Mouse (Mus musculus) gastrocnemius, adult 18-20 months (tissue): ENCODE measurements around the gene Tpst1. TPM values are rescaled to one million over a fixed set of nuclear protein-coding genes. Genes with fewer than 3 reads are reported as not detected.

ENCODE experiments used
- DNase-seq: peaks from one replicate; pipeline ENCODE4 v3.0.0; 2021; ENCODE audit warnings: low spot score
- total RNA-seq, 2 experiments: library from RNA; stranded (reverse); gene quantifications; 2 replicates each; pipeline ENCODE4 v1.2.3; 2021

Tpst1 gene
- total RNA-seq, 2 experiments from 2014 or later: 3.3 to 4.1 TPM

DNA sequence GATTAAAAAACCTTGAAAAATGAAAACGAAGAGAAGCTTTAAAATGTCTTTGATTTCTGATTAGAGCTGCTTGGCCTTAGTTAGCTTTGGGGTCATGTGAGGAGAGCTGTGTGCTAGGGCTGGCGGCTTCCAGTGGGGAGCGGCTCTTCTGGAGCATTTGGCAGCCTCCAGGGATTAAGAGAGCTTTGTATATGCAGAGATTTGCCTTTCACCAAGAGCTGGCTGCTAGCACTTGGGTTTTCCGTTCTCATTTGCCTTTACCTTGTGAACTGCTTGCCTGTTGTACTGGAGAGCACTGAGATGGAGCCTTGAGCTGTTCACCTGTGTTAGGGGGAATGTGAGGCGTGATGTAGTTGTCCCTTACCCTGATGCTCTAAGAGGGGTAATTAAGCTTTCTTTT, 20.6 kb upstream of the Tpst1 start:
- DNase-seq: no peak

DNA sequence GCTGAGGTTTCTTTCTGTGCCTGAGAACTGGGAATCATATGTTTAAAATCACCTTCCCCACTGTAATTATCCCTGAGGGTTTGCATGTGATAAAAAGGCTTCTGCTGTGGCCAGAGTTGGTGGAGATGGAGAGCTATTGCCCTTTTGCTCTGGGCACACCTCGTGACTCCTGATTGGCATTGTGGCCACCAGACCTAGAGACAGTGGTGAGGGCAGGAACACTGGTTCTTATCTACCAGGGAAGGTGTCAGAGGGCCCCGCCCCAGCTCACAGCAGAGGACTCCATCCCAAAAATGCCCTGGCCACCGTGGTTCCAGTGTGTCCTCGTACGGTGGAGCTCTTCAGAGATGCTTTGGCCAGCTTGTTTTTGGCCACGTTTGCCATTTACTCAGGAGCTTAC, 20.2 kb upstream of the Tpst1 start:
- DNase-seq: no peak

DNA sequence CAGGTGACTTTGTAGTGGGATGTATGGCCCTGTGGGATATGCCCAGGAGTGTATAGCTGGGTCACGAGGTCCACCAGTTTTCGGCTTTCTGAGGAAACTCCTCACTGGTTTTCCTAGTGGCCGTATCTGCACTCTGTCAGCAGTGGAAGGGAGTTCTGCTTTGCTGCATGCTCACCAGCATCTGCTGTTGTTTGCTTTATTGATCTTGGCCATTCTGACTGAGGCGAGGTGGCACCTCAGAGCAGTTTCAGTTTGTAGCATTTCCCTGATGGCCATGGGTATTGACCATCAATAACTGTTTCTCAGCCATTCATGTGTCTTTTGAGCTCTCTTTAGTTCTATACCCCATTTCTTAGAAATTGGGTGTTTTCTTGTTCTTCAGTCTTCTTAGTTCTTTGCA, 17.4 kb upstream of the Tpst1 start:
- DNase-seq: no peak

DNA sequence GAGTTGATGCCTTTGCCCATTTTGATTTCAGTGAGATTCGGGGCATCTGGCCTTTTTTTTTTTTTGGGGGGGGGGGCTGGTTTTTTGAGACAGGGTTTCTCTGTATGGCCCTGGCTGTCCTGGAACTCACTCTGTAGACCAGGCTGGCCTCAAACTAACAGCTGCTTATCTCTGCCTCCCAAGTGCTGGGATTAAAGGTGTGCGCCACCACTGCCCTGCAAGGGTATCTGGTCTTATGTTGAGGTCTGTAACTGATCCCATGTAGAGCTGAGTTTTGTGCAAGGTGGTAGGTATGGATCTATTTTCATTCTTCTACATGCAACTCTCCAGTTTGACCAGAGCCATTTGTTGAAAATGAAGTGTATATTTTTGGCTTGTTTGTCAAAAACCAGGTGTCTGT, 16.8 kb upstream of the Tpst1 start:
- no peak for DNase-seq

DNA sequence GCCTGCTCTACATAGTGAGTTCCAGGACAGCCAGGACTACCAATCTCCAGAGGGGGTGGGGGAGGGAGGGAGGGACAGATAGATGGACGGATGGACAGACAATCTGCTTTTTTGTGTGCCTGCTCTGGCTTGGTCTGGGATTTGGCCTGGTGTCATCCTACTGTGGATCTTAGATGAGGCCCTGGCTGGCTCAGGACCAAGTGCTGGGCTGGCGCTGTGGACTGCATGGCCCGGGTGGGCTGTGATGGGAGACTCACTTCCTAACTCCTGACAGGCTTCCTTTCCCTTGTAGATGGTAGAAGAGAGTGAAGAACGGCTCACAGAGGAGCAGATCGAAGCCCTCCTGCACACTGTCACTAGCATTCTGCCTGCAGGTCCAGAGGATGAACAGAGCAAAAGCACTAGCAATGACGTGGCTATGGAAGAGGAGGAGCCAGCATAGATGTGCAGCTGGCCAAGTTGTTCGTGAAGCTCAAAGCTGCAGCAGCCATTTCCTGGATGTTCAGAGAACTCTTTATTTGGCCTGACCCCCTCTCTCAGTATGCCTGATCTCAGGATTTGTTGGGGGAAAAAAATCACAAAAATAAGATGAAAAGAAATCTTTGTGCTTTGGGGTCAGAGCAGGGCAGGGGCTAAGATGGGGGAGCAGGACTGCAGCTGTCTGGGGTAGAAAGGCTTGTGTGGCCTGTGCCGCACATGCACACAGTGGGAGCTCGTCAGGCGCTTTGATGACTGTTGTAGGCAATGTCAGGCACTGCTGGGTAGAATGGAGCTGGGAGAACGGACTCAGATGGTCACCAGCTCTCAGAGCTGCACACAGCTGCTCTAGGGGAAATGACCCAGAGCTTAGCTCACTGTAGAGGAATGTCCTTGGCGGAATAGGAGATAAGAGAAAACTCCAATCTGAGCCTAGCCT, 13.5 kb upstream of the Tpst1 start:
- DNase-seq: no peak

DNA sequence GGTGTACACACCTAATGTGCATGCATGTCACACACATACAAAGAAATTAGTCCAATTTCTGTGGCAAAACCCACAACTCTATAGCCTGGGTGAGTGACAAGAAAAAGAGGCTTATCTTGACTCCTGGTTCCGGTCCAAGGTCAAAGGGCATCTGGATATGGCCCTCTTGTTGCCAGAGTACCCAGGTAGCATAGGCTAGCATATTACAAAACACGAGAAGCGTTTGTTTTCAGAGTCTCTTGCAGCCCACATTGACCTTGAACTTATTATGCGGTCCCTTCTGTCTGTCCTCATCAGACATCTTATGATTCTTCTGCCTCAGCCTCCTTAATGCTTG, 12.8 kb upstream of the Tpst1 start:
- DNase-seq: no peak

DNA sequence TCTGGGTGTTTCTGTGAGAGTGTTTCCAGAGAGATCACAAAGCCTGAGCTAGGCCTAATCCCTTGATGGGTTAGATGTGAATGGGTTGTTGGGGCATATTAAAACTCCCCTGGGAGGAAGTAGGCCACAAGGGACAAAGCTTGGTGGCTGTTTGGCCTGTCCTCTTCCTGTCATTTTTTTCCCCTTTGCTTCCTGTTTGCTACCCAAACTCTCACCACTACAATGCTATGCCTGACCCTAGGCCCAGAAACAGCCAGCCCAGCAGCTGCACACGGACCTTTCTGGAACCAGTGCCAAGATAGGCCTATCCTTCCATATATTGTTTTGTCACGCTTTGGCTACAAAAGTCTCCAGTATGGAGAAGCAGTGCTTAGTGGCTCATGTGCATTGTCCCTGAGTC, 11.0 kb upstream of the Tpst1 start:
- no peak for DNase-seq

DNA sequence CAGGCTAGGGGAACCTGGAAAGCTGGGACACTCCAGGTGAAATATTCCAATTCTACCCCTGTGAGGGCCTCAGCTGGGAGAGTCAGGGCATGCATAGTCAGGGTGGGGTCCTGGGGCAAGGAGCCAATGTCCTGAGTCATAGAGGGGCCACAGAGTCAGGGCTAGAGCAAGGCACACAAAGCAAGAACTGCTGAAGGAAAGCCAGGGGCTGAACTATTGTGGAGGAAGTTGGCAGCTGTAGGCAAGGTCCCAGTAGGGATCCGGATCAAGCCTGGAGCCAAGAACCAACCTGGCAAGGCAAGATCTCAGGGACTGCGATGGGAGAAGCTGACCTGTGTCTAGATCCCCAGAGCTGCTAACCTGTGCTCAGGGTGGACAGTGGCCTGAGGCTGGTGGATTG, 9.4 kb upstream of the Tpst1 start:
- DNase-seq: no peak

DNA sequence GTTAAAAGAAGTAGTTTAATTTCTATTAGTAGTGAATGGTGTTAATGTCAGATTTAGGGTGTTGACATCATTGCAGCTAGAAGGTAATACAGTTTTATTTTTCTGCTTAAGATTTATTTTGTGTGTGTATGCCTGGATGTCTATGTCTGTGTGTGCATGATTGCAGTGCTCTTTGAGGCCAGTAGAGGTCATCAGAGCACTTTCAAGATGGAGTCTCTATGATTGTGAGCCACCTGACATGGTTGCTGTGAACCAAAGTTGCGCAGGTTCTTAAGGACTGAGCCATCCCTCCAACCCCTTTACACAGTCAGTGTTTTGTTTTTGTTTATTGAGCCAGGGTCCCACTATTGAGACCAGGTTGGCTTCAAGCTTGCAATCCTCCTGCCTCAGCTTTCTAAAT, 7.5 kb upstream of the Tpst1 start:
- DNase-seq: no peak

DNA sequence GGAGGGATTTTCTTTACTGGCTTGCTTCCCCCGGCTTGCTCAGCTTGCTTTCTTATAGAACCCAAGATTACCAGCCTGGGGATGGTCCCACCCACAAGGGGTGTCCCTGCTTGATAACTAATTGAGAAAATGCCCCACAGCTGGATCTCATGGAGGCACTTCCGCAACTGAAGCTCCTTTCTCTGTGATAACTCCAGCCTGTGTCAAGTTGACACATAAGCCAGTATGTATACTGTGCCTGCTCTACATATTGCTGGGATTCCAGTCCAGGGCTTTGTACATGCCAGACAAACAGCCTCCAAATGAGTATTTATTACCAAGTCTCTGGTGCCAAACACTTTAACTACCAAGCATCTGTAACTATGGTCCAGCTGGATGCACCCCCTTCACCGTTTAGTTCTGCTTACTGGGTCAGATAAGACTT, 5.3 kb upstream of the Tpst1 start:
- DNase-seq: no peak

DNA sequence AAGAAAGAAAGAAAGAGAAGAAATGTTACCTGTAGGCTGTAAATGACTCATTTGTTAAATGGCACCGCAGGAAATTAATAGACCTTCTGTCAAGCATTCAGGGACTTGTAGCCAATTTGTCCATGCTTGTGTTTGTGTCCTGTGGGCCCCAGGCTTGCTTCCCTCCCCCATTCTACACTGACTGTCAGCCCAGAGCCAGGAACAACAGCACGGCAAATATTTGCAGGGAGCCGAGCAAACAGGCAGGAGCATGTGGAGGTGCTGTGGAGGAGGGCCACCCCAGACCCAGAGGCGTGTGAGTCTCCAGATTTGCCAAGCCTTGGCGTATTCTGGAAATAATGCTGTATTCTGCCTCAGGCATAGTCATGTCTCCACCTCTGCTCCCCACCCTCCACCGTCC, 1.4 kb downstream of the Tpst1 start:
- DNase-seq: no peak

DNA sequence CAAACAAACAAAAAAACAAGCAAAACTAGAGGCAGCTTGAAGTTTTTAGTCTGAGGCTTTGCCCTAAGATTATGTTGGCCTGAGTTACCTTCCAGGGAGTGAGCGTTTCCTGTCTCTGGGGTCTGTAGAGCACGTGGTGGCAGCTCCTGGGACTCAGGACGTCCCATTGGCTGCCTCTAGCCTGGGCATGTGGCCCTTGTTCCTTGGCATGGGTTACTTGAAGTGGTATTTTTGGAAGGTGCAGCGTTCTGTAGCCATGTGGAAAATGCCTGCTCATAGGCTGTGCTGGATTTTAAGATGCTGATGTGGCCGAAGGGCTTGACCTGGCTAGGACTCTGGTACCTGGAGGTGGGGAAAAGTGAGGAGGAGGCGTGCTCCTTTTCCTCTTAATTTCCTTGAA, 3.3 kb downstream of the Tpst1 start:
- DNase-seq: peak; percentile 58

DNA sequence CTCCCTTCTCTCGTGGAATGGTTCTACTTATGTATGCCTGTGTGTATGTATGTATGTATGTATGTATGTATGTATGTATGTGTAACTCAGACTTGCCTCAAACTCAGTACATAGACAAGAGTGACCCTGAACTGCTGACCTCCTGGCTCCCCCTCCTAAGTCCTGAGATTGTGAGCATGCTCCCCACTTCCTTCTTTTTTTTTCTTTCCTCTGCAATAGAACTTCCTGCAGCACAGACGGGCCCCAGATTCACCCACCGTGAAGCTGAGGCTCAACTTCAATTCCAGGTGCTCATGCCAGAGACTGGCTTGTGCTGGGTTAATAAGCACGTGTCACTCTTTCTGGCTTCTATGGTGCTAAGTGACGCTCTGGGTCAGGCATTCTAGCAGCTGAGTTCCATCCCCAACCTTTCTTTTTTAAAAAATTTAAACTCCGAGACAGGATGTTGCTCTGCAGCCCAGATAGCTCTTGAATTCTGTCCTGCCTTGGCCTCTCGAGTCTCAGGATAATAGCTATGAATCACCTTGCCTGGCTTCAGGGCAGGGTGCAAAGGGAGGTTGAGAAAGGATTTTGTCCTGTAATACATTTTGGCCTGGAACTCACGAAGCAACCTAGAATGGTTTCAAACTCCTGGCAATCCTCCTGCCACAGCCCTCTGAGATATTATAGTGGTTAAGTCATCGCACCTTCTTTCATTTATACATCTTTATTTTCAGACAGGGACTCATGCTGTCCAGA, 5.1 kb downstream of the Tpst1 start:
- no peak for DNase-seq

DNA sequence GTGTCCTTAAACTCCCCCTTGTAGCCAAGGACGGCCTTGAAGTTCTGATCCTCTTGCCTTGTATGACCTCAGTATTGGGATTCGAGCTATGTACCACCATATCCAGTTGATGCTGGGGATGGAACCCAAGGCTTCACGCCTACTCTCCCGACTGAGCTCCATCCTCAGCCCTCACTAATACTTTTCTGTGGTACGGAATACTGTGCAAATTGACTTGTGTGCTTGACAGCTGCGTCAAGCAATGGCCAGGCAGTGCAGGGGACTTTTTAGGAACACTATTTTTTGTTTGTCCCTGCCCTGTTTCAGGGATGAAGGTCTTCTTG, 5.7 kb downstream of the Tpst1 start:
- DNase-seq: no peak

DNA sequence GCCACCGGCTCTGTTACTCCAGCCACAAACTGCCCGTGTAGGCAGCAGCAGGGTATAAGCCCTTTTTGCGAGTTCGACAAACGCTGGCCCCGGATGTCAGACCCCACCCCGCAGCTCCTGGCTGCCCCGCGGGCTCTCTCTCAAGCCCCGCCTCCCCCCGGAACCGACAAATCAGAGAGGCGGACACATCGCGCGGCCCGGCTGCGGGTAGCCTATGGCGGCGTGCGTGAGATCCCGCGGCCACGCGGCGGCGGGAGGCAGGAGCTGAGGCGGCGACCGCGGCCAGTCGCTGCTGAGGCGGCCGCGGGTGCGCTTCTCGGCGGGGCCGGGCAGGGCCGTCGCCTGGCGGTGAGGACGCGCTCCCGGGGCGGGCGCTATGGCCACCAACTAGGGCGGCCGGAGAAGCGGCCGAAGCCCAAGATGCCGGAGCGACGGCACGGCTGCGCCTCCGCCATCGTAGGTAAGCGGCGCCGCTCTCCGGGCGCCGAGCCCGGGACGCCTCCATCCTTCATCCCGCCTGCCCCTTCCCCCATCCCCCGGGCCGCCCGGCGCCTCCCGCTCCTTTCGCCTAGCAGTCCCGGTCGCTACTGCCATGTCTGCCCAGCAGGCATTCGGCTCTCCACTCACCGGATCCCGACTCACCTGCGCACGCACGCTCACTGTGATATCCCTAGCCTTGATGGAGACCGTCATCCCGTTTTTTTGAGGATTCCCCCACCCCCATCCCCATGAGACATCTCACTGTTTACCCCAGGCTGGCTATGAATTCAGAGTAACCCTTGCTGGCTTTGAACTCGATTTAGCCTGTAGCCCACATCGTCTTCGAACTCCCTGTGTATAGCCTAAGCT, 6.3 kb downstream of the Tpst1 start:
- DNase-seq: peak; percentile 95

DNA sequence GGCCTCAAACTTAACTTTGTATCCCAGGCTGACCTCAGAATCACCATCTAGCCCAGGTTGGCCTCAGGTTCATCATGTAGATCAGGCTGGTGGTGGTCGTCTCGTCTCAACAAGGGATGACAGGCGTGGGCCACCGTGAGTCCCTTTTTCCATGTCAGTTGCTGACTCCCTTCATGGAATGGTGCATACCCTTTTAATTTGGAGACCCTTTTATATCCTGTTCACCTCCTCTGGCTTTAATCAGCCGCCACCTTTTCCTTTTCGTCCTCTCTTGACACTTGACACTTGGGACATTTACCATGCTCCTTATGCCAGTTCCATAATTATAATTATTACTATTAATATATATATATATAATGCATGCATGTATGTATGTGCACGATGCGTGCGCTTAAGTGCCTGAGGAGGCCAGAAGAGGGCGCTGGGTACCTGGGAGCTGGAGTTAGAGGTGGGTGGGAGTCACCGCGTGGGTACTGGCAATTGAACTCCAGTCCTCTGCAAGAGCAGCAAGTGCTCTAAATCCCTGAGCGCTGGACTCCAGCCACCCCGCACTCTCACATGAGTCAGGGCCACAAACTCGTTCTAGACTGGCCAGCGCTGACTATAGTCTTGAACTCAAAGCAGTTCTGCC, 7.0 kb downstream of the Tpst1 start:
- DNase-seq: no peak

DNA sequence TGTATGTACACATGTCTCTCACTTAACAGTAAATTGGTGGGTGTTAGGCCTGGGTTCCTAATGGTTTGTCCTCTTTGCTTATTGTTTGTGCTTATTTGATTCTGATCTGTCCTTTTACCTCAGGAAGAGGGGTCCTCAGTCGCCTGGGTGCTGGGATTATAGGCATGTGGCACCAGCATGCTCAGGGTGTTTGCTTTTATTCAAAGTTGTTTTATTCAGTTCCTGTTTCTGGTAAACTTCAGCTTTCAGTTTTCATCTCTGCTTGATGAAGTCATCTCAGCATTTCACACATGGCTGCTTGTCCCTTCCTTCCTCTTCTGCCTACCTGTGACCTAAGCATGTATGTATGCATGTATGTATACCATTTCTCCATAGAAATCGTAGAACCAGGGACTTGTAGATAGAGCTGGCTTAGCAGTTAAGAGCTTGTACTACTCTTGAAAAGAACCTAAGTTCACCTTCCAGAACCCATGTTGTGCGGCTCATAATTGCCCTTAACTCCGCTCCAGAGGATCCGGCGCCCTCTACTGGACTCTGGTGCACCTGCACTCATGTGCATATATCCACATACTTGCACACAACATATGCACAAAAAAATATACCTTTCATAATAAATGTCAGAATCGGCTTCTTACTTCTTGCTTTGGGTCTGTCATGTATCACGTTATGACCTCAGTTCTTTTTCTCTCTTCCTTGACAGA, 8.2 kb downstream of the Tpst1 start:
- no peak for DNase-seq

DNA sequence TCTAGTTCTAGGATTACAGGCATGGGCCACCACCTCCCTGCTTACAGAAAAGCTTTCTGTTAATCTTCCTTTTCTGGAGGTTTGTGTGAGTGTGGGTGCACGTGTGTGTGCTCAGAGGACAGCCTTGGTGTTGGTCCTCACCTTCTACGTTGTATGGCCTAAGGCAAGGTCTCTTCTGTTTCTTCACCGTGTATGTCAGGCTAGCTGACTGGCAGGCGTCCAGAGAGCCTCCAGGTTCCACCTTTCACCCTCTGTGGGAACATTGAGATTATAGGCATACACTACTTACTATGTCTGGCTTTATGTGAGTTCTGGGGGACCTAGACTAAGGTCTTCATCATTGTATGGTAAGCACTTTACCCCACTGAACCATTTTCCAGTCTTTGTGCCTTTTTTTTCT, 9.3 kb downstream of the Tpst1 start:
- DNase-seq: no peak

DNA sequence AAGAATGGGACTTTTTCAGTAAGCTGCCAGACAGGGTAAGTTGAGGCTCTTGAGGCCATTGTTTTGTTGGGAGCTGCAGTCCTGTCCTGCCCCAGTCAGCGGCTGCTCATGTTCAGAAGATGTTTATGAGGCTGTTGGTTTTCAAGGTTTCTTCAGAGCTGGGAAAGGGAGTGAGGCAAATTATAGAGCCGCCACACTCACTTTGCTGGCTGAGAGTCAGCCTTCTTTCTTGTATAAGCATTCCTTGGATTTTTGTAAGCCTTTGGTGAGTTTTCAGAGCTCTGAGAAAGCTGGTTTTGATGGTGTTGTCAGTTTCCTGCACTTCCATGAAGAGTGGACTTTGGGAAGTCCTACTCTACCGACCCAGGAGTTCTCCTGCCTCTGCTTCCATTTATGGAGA, 11.1 kb downstream of the Tpst1 start:
- DNase-seq: no peak

DNA sequence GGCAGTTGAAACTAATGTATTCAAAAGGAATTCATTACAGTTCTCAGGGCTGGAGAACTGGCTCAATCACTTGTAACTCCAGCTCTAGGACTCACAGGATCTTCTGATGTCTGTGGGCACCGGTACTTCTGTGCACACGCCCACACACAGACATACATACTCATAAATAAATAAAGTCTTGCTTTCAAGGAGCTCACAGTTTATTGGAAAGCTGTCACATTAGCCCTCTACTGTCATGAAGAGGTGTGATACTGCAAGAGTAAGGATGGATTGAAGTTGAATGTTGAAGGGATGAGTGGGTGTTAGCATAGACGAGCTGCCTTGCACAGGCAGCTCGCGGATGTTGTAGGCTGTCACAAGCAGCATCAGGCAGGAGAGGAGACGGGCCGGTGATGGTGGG, 14.9 kb downstream of the Tpst1 start:
- DNase-seq: no peak

DNA sequence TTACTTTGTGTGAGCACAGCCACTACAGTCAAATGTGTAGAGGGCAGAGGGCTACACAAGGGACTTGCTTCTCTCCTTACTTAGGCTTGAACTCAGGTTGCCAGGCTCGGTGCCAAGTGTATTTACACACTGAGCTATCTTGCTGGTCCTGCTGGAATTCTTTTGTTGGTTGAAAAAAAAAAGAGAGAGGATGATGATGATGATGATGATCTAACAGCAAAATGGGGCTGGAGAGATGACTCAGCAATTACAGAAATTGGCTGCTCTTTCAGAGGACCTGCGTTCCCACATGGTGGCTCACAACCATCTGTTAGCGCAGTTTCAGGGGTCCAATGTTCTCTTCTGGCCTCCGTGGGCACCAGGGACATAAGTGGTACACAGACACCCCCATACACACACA, 15.5 kb downstream of the Tpst1 start:
- DNase-seq: no peak
